Mouse (Mus musculus): Measurements from ENCODE around the gene Capn6. TPM values are rescaled to one million over a fixed set of nuclear protein-coding genes. Genes with fewer than 3 reads are reported as not detected.
A peak's percentile ranks its signal among the peaks of the same experiment; 100 is the strongest.

The Capn6 gene
- 138 and 152 TPM in 2 replicates for polyA plus RNA-seq (2015; fragmentation: Nextera tagmentation; extraction: Ambion mirVana)

DNA sequence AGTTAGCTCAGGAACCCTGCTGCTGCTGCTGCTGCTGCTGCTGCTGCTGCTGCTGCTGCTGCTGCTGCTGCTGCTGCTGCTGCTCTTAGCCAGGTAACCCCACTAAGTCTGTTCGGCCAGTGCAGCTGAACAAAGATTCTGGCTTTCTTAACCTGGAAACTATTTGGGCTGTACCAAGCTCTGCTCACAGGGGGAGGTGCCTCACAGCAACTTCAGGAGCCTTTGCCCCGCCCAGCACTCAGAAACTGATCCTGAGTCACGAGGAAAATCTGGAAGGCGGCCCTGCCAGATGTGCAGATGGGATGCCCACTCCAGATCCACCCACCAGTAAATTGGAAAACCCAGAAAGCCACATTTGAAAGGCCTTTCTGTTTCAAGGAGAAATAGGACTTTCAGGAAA lies at the start of gene Capn6:
TSS of gene Capn6 (minus strand) at position 203 of the 400 bp plus-strand sequence.
- Histone ChIP-seq H3K27ac (ENCODE audit: low read length) (peak within 1 kb of the TSS; percentile 38; the same call in 1 of the 2 replicates), H3K9ac (replicated peaks; ENCODE audit: low read length) (peak within 1 kb of the TSS; percentile 55), H3K9me3 (ENCODE audit: low read length) (no peaks in the 10 kb centered on the region), H3K4me2 (replicated peaks; ENCODE audit: low read depth, low read length) (peak within 1 kb of the TSS; percentile 42), H3K4me1 (ENCODE audit: insufficient read depth, low read length) (no peaks in the 10 kb centered on the region), H3K36me3 (ENCODE audit: insufficient read depth, low read length) (no peaks in the 10 kb centered on the region), H3K27me3 (ENCODE audit: insufficient read depth, low read length) (peaks cover 11% of the 10 kb centered on the region; the same call in 1 of the 2 replicates), H3K4me3 (ENCODE audit: low read length) (peak within 1 kb of the TSS; percentile 41)
- peak; percentile 90 for ATAC-seq (ENCODE audit: low FRiP score, low TSS enrichment)
- 39% methylated on average over 4 of the region's 4 CpGs for WGBS

GRCm38 (mm10) chrX:143867129-143867664 lies 40.0 kb upstream of the Capn6 start:
- 79% methylated on average over 5 of the region's 5 CpGs for WGBS
- no peaks in the 10 kb centered on the region for H3K36me3 ChIP-seq (ENCODE audit: insufficient read depth, low read length)

DNA sequence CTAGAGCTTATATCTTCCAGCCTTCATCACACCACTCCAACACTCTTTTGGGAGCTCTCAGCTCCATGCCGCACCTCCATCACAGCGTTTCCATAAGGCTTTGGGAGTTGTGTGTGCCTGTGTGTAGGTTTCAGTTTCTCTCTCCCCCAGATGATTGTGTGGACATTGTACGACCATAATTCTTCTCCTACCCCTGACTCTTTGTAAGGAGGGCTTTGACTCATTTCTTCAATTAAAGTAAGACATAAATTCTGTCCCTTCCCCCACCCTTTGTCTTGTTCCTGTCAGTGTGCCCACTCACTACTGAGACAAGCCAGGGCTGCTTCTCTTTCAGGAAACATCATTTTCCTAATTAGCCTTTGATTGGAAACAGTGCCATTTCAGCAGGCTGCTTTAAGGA lies 24.1 kb upstream of the Capn6 start:
- Histone ChIP-seq H3K4me3 (ENCODE audit: low read length) (no peak overlapping the region), H3K9me3 (ENCODE audit: low read length) (no peaks in the 10 kb centered on the region), H3K27me3 (ENCODE audit: insufficient read depth, low read length) (peaks cover 3% of the 10 kb centered on the region; the same call in 1 of the 2 replicates), H3K27ac (ENCODE audit: low read length) (no peak overlapping the region), H3K4me2 (replicated peaks; ENCODE audit: low read depth, low read length) (no peak overlapping the region), H3K9ac (replicated peaks; ENCODE audit: low read length) (no peak overlapping the region), H3K36me3 (ENCODE audit: insufficient read depth, low read length) (no peaks in the 10 kb centered on the region), H3K4me1 (ENCODE audit: insufficient read depth, low read length) (no peaks in the 10 kb centered on the region)
- ATAC-seq (ENCODE audit: low FRiP score, low TSS enrichment), result no peak; the same call in 1 of the 2 replicates
- WGBS, result 59% methylated on average over 3 of the region's 3 CpGs

More at GRCm38 (mm10) chrX:143867129-143867664, 40.0 kb upstream of the Capn6 start:
- no peak overlapping the region for H3K4me3 ChIP-seq (ENCODE audit: low read length)
- no peaks in the 10 kb centered on the region for H3K9me3 ChIP-seq (ENCODE audit: low read length)
- no peak overlapping the region for H3K9ac ChIP-seq (replicated peaks; ENCODE audit: low read length)
- ATAC-seq (ENCODE audit: low FRiP score, low TSS enrichment), result no peak
- peaks cover 5% of the 10 kb centered on the region; the same call in 1 of the 2 replicates for H3K27me3 ChIP-seq (ENCODE audit: insufficient read depth, low read length)
- no peak overlapping the region for H3K27ac ChIP-seq (ENCODE audit: low read length)
- H3K4me2 ChIP-seq (replicated peaks; ENCODE audit: low read depth, low read length), result no peak overlapping the region
- H3K4me1 ChIP-seq (ENCODE audit: insufficient read depth, low read length), result no peaks in the 10 kb centered on the region

GRCm38 (mm10) chrX:143849969-143850368 lies 22.8 kb upstream of the Capn6 start:
- Histone ChIP-seq H3K27me3 (ENCODE audit: insufficient read depth, low read length) (peaks cover 3% of the 10 kb centered on the region; the same call in 1 of the 2 replicates), H3K9me3 (ENCODE audit: low read length) (no peaks in the 10 kb centered on the region), H3K36me3 (ENCODE audit: insufficient read depth, low read length) (no peaks in the 10 kb centered on the region), H3K4me3 (ENCODE audit: low read length) (no peak overlapping the region), H3K9ac (replicated peaks; ENCODE audit: low read length) (no peak overlapping the region), H3K4me1 (ENCODE audit: insufficient read depth, low read length) (no peaks in the 10 kb centered on the region), H3K4me2 (replicated peaks; ENCODE audit: low read depth, low read length) (no peak overlapping the region), H3K27ac (ENCODE audit: low read length) (no peak overlapping the region)
- 78% methylated on average over 3 of the region's 3 CpGs for WGBS
- no peak for ATAC-seq (ENCODE audit: low FRiP score, low TSS enrichment)

DNA sequence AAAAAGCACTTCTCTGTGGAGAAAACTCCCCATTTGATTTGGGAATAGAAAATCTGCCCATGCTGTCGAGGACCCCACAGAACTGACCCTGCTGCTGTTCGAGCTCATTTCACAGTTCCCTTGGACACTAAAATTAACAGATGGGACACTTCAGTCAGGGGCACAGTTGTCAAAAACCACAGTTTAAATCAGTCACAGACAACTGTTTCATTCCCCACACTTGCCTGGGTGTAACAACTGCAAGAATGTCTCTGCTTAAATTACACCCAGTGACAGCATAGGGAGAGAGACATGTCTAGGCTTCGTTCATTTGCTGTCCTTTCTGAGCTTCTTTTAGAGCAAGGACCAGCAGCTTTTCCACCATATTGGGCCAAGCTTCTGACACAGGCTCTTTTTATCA lies 19.4 kb upstream of the Capn6 start:
- no peaks in the 10 kb centered on the region; the same call in 1 of the 2 replicates for H3K27me3 ChIP-seq (ENCODE audit: insufficient read depth, low read length)
- H3K4me3 ChIP-seq (ENCODE audit: low read length), result no peak overlapping the region
- H3K27ac ChIP-seq (ENCODE audit: low read length), result no peak overlapping the region
- H3K36me3 ChIP-seq (ENCODE audit: insufficient read depth, low read length), result no peaks in the 10 kb centered on the region
- H3K9ac ChIP-seq (replicated peaks; ENCODE audit: low read length), result no peak overlapping the region
- no peaks in the 10 kb centered on the region for H3K9me3 ChIP-seq (ENCODE audit: low read length)
- H3K4me1 ChIP-seq (ENCODE audit: insufficient read depth, low read length), result no peaks in the 10 kb centered on the region
- WGBS, result 44% methylated on average over 3 of the region's 3 CpGs
- no peak for ATAC-seq (ENCODE audit: low FRiP score, low TSS enrichment)
- no peak overlapping the region for H3K4me2 ChIP-seq (replicated peaks; ENCODE audit: low read depth, low read length)

DNA sequence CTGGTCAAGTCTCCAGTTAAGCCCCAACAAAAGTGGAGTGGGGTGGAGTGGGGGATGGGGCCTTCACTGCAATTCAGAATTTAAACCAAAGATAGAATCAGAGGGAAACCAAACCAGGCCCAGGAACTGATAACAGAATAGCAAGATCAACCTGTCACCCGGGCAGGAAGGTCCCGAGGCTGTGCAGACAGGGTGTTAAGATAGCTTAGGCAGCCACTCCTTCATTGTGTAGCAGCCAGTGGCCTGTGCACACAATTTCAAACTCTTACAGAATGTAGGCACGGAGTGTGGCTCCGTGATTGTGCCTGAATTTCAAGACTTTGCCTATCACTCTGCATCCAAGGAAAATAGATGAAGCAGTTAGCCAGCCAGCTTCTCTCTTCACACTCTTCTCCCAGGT lies 693 bp downstream of the Capn6 start:
- Histone ChIP-seq H3K9me3 (ENCODE audit: low read length) (no peaks in the 10 kb centered on the region), H3K27me3 (ENCODE audit: insufficient read depth, low read length) (peaks cover 11% of the 10 kb centered on the region; the same call in 1 of the 2 replicates), H3K4me2 (replicated peaks; ENCODE audit: low read depth, low read length) (peak overlapping the region; percentile 42), H3K36me3 (ENCODE audit: insufficient read depth, low read length) (no peaks in the 10 kb centered on the region), H3K4me3 (ENCODE audit: low read length) (peak overlapping the region; percentile 41), H3K27ac (ENCODE audit: low read length) (peak overlapping the region; percentile 38; the same call in 1 of the 2 replicates), H3K9ac (replicated peaks; ENCODE audit: low read length) (peak overlapping the region; percentile 55), H3K4me1 (ENCODE audit: insufficient read depth, low read length) (no peaks in the 10 kb centered on the region)
- no peak for ATAC-seq (ENCODE audit: low FRiP score, low TSS enrichment)
- 50% methylated on average over 4 of the region's 4 CpGs for WGBS

DNA sequence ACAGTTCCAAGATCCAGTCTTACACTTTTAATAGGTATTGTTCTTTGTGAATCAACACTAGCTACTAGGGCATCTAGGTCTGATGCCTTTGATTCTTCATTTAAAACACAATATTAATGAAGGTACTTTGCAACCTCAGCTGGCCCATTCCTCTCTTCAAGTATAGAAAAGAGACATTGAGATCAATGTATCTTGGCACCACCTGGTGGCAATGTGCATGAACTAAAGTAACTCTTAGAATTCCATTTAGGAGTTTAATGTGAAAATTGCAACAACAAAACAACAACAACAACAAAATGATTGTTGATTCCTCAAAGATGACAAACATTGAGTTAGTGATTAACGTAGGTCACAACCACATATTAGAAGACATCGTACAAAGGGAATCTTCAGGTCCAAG lies 8.3 kb downstream of the Capn6 start:
- Histone ChIP-seq H3K4me2 (replicated peaks; ENCODE audit: low read depth, low read length) (no peak overlapping the region), H3K9me3 (ENCODE audit: low read length) (no peaks in the 10 kb centered on the region), H3K27me3 (ENCODE audit: insufficient read depth, low read length) (no peaks in the 10 kb centered on the region; the same call in 1 of the 2 replicates), H3K4me1 (ENCODE audit: insufficient read depth, low read length) (no peaks in the 10 kb centered on the region), H3K9ac (replicated peaks; ENCODE audit: low read length) (no peak overlapping the region), H3K27ac (ENCODE audit: low read length) (no peak overlapping the region), H3K4me3 (ENCODE audit: low read length) (no peak overlapping the region), H3K36me3 (ENCODE audit: insufficient read depth, low read length) (no peaks in the 10 kb centered on the region)
- 95% methylated on average over 2 of the region's 2 CpGs for WGBS
- ATAC-seq (ENCODE audit: low FRiP score, low TSS enrichment), result no peak

DNA sequence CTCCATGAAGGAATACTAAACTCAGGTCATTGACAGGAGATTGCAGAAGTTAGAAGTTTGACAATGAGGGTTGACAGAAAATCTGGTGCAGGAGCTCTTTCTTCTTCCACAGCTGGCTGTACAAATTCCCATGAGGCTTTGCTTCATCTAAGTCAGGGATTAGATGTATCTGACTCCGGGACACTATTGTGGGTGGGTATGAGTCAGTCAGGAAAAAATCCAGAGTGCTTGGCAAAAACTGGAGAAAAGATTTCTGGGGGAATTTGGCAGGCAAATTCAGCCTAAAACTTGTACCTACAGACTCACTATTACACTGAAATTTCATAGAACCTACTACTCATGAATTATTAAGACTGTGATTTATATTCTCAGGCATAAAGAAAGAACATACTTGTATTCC lies 11.3 kb downstream of the Capn6 start:
- WGBS, result 76% methylated on average over 1 of the region's 1 CpGs

GRCm38 (mm10) chrX:143762556-143762955 lies 64.7 kb downstream of the Capn6 start:
- Histone ChIP-seq H3K27ac (ENCODE audit: low read length) (no peak overlapping the region), H3K36me3 (ENCODE audit: insufficient read depth, low read length) (no peaks in the 10 kb centered on the region), H3K9ac (replicated peaks; ENCODE audit: low read length) (no peak overlapping the region), H3K4me3 (ENCODE audit: low read length) (no peak overlapping the region), H3K9me3 (ENCODE audit: low read length) (no peaks in the 10 kb centered on the region), H3K4me1 (ENCODE audit: insufficient read depth, low read length) (no peaks in the 10 kb centered on the region), H3K27me3 (ENCODE audit: insufficient read depth, low read length) (peaks cover 5% of the 10 kb centered on the region; the same call in 1 of the 2 replicates), H3K4me2 (replicated peaks; ENCODE audit: low read depth, low read length) (no peak overlapping the region)
- 64% methylated on average over 3 of the region's 3 CpGs for WGBS
- ATAC-seq (ENCODE audit: low FRiP score, low TSS enrichment), result no peak

More for the DNA sequence above, 11.3 kb downstream of the Capn6 start:
- H3K27me3 ChIP-seq (ENCODE audit: insufficient read depth, low read length), result no peaks in the 10 kb centered on the region; the same call in 1 of the 2 replicates
- H3K9ac ChIP-seq (replicated peaks; ENCODE audit: low read length), result no peak overlapping the region
- no peaks in the 10 kb centered on the region for H3K4me1 ChIP-seq (ENCODE audit: insufficient read depth, low read length)
- H3K4me2 ChIP-seq (replicated peaks; ENCODE audit: low read depth, low read length), result no peak overlapping the region
- H3K4me3 ChIP-seq (ENCODE audit: low read length), result no peak overlapping the region
- ATAC-seq (ENCODE audit: low FRiP score, low TSS enrichment), result no peak
- no peaks in the 10 kb centered on the region for H3K9me3 ChIP-seq (ENCODE audit: low read length)
- H3K36me3 ChIP-seq (ENCODE audit: insufficient read depth, low read length), result no peaks in the 10 kb centered on the region
- H3K27ac ChIP-seq (ENCODE audit: low read length), result no peak overlapping the region

All from kidney, embryonic 16.5 days (tissue).